Mouse (Mus musculus) stomach, postnatal 0 days (tissue): Measurements from ENCODE around the gene Tanc1. TPM values are rescaled to one million over a fixed set of nuclear protein-coding genes. Genes with fewer than 3 reads are reported as not detected.

Source experiments
- ATAC-seq: fragments of 200-750 bp; cut with Nextera tagmentation; 2 replicates; pipeline ENCODE4 v1.8.0; 2017; ENCODE audit not compliant: low FRiP score, low TSS enrichment
- DNase-seq: peaks from one replicate; pipeline ENCODE4 v3.0.0-alpha.2; 2016; ENCODE audit warnings: low spot score
- H3K27ac ChIP-seq: fragments of 300-500 bp; sonication (generic); replicated peaks from 2 replicates; pipeline ENCODE4 v1.5.1; 2014; ENCODE audit warnings: mild to moderate bottlenecking, control low read depth
- H3K27me3 ChIP-seq: fragments of 300-500 bp; sonication (generic); 2 replicates; pipeline ENCODE4 v1.6.1; 2014; ENCODE audit warnings: low read length; ENCODE audit not compliant: control insufficient read depth, insufficient read depth
- H3K36me3 ChIP-seq: fragments of 300-500 bp; sonication (generic); 2 replicates; pipeline ENCODE4 v1.6.1; 2014; ENCODE audit warnings: low read length, mixed read lengths; ENCODE audit not compliant: control insufficient read depth, insufficient read depth
- H3K4me1 ChIP-seq: fragments of 300-500 bp; sonication (generic); replicated peaks from 2 replicates; pipeline ENCODE4 v1.6.1; 2014; ENCODE audit warnings: antibody characterized with exemption; ENCODE audit not compliant: control insufficient read depth, insufficient read depth
- H3K4me2 ChIP-seq: fragments of 300-500 bp; sonication (generic); replicated peaks from 2 replicates; pipeline ENCODE4 v1.6.1; 2014; ENCODE audit warnings: low read depth, mild to moderate bottlenecking, control low read depth, moderate library complexity
- H3K4me3 ChIP-seq: fragments of 300-500 bp; sonication (generic); 2 replicates; pipeline ENCODE4 v1.5.1; 2014; ENCODE audit warnings: low read depth, low read length, control low read depth
- H3K9ac ChIP-seq: fragments of 300-500 bp; sonication (generic); 2 replicates; pipeline ENCODE4 v1.6.1; 2014; ENCODE audit warnings: mild to moderate bottlenecking, low read length, control low read depth, mixed read lengths
- H3K9me3 ChIP-seq: fragments of 300-500 bp; sonication (generic); 2 replicates; pipeline ENCODE4 v1.6.1; 2016; ENCODE audit warnings: low read length; ENCODE audit not compliant: control insufficient read depth
- CTCF ChIP-seq: IDR thresholded peaks from 2 replicates; pipeline ENCODE4 v1.5.1; 2016; ENCODE audit warnings: antibody characterized with exemption, low read depth, mild to moderate bottlenecking, moderate library complexity
- EP300 ChIP-seq: optimal IDR thresholded peaks from 2 replicates; pipeline ENCODE3; 2016; ENCODE audit warnings: antibody characterized with exemption
- WGBS: fragments of 180-500 bp; shearing (Covaris S2); extraction: QIAGEN DNeasy Blood & Tissue Kit; methylation state at CpG from one replicate; pipeline ENCODE4 v1.1.7; 2014; 5-methylcytosine and 5-hydroxymethylcytosine counted together
- polyA plus RNA-seq: library from polyadenylated mRNA; unstranded; fragments of >200 nt; fragmentation: Nextera tagmentation; extraction: Ambion mirVana; gene quantifications from 2 replicates; pipeline ENCODE4 v1.2.1, GENCODE M21; 2015

Gene Tanc1
- polyA plus RNA-seq, 1 experiment from 2014 or later = 13.4 TPM

GRCm38 (mm10) chr2:59788704-59789500 lies 177.1 kb downstream of the Tanc1 start:
- TF ChIP-seq CTCF = no peak
- TF ChIP-seq EP300 = no peak
- H3K9ac ChIP-seq = no peak overlapping the region
- no peak overlapping the region for H3K4me3 ChIP-seq
- H3K4me2 ChIP-seq = no peak overlapping the region
- H3K36me3 ChIP-seq = peaks cover 19% of the 10 kb centered on the region
- no peak for ATAC-seq
- no peaks in the 10 kb centered on the region for H3K4me1 ChIP-seq
- no peaks in the 10 kb centered on the region for H3K9me3 ChIP-seq
- H3K27me3 ChIP-seq = no peaks in the 10 kb centered on the region
- no peak for DNase-seq
- H3K27ac ChIP-seq = no peak overlapping the region
- WGBS = 88% methylated on average over 7 of the region's 7 CpGs

DNA sequence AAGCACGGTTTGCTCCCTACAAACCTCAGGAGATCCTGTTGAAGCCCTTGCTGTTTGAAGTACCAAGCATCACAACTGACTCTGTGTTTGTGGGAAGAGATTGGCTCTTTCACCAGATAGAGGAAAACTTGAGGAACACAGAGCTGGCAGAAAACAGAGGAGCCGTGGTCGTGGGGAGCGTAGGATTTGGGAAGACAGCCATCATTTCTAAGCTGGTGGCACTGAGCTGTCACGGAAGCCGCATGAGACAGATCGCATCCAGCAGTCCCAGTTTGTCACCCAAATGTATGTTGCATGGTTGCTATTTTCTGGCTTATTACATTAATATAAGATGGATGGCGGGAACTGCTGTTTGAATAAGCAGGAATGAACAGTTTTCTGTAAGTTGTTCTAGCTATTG lies 179.8 kb downstream of the Tanc1 start:
- Histone ChIP-seq H3K27ac (no peak overlapping the region), H3K9ac (no peak overlapping the region), H3K4me1 (no peaks in the 10 kb centered on the region), H3K27me3 (no peaks in the 10 kb centered on the region), H3K36me3 (peaks cover 25% of the 10 kb centered on the region; the same call in 1 of the 2 replicates), H3K9me3 (no peaks in the 10 kb centered on the region), H3K4me2 (no peak overlapping the region), H3K4me3 (no peak overlapping the region)
- TF ChIP-seq EP300 (no peak), CTCF (no peak)
- ATAC-seq = no peak
- DNase-seq = no peak
- 89% methylated on average over 8 of the region's 8 CpGs for WGBS

DNA sequence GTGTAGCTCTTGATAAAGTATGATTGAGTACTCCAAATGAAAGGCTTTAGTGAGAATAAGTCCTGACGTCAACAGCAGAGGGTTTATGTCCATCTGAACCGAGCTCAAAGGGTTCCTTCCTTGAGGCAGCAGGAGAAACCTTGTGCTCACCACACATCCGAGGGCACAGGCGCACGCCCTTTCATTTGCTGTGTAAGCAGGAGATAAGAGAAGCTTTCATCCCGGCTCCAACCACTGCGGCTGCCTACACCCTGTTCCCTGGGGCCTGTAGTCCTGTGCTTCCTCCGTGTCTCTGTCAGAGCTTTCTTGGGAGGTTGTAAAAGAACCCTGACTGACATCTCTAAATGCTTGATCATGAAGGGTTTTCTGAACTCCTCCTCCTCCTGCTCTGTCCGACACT lies 181.5 kb downstream of the Tanc1 start:
- ATAC-seq (peak; percentile 91), DNase-seq (peak; percentile 58)
- H3K4me3 ChIP-seq = no peak overlapping the region
- no peak overlapping the region for H3K27ac ChIP-seq
- no peaks in the 10 kb centered on the region for H3K9me3 ChIP-seq
- H3K4me2 ChIP-seq = no peak overlapping the region
- no peaks in the 10 kb centered on the region for H3K27me3 ChIP-seq
- TF ChIP-seq EP300 (no peak), CTCF (no peak)
- peaks cover 25% of the 10 kb centered on the region; the same call in 1 of the 2 replicates for H3K36me3 ChIP-seq
- no peak overlapping the region for H3K9ac ChIP-seq
- H3K4me1 ChIP-seq = no peaks in the 10 kb centered on the region
- 57% methylated on average over 9 of the region's 9 CpGs for WGBS

DNA sequence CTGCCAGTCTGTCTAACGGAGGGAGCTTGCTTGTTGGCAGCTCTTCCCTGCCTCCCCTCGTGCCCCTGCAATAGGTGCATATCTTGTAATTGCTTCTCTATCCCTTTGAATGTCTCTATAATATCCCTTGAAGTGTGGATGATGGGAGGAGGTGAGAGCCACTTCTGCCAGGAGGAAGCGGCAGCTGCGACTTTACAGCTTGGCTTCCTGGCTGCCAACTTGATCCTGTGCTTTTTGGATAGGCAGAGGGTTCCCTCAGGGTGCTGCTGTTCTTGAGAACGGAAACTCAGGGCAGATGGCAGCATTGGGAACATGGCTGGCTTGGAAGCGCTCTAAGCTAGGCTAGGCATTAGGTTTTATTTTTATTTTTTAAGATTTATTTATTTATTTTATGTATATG lies 183.0 kb downstream of the Tanc1 start:
- Histone ChIP-seq H3K36me3 (peaks cover 33% of the 10 kb centered on the region), H3K9ac (no peak overlapping the region), H3K9me3 (no peaks in the 10 kb centered on the region), H3K4me3 (no peak overlapping the region), H3K4me2 (no peak overlapping the region), H3K4me1 (no peaks in the 10 kb centered on the region), H3K27me3 (no peaks in the 10 kb centered on the region), H3K27ac (no peak overlapping the region)
- 90% methylated on average over 6 of the region's 6 CpGs for WGBS
- no peak for TF ChIP-seq EP300
- no peak for TF ChIP-seq CTCF
- DNase-seq (no peak), ATAC-seq (no peak)

- Histone ChIP-seq H3K4me2 (no peak overlapping the region), H3K27ac (no peak overlapping the region), H3K9me3 (no peaks in the 10 kb centered on the region), H3K27me3 (no peaks in the 10 kb centered on the region), H3K36me3 (peaks cover 26% of the 10 kb centered on the region), H3K4me1 (no peaks in the 10 kb centered on the region), H3K9ac (no peak overlapping the region), H3K4me3 (no peak overlapping the region)
- TF ChIP-seq EP300 = no peak
- 72% methylated on average over 16 of the region's 16 CpGs for WGBS
- ATAC-seq (no peak), DNase-seq (no peak)
Measured at GRCm38 (mm10) chr2:59798934-59799532, 187.2 kb downstream of the Tanc1 start.

DNA sequence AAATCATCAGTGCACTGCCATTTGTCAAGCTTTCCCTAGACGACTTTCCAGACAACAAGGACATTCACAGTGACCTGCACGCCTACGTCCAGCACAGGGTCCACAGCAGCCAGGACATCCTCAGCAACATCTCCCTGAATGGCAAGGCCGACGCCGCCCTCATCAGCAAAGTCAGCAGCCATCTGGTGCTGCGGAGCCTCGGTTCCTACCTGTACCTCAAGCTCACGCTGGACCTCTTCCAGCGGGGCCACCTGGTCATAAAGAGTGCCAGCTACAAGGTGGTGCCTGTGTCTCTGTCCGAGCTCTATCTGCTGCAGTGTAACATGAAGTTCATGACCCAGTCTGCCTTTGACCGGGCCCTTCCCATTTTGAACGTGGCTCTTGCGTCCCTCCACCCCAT lies 187.7 kb downstream of the Tanc1 start:
- Histone ChIP-seq H3K36me3 (peaks cover 22% of the 10 kb centered on the region), H3K4me2 (no peak overlapping the region), H3K4me3 (no peak overlapping the region), H3K9me3 (no peaks in the 10 kb centered on the region), H3K27ac (no peak overlapping the region), H3K27me3 (no peaks in the 10 kb centered on the region), H3K9ac (no peak overlapping the region), H3K4me1 (no peaks in the 10 kb centered on the region)
- ATAC-seq (no peak), DNase-seq (no peak)
- 80% methylated on average over 14 of the region's 14 CpGs for WGBS
- TF ChIP-seq CTCF = no peak
- no peak for TF ChIP-seq EP300
